Mouse (Mus musculus): Measurements from ENCODE around the gene Atn1. TPM values are rescaled to one million over a fixed set of nuclear protein-coding genes. Genes with fewer than 3 reads are reported as not detected.

The Atn1 gene
- total RNA-seq, 2 experiments from 2014 or later, result 44.0 to 56.4 TPM

DNA sequence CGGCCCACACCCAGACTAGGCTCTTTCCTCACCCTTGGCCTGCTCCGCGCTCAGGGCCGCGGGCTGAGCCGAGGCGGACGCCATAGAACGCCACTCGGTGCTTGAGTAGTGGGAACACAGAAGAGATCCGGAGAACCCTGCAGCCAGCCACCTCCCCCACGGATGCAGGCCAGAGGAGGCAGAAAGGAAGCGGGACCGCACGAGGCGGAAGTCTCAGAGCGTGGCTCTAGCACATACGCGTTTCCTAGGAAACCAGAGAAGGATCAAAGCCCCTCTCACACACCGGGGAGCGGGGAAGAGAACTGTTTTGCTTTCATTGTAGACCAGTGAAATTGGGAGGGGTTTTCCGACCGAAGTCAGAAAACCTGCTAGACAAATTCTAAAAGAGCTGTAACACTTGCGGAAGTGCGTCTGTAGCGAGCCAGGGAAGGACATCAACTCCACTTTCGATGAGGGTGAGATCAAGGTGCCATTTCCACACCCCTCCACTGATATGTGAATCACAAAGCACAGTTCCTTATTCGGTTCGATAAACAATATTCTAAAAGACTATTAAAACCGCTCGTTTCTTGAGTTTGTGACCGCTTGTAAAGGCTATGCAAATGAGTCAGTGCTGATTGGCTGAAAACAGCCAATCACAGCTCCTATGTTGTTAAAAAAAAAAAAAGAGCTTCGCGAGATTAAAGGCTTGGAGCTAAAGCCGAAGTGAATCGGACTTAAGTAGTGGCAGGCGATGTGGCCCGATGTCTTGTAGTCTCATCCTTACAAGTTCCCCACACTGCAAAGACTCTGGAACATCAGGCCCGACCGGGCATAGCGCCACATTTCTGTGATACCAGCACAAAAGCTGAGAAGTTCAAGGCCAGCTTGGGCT is 15.2 kb downstream of the Atn1 start, which contains the start of gene Grcc10:
Gene Grcc10, minus strand, starts transcription at position 487 of the 874 bp plus-strand sequence.
- peak; percentile 84 for DNase-seq (ENCODE audit: low spot score)

DNA sequence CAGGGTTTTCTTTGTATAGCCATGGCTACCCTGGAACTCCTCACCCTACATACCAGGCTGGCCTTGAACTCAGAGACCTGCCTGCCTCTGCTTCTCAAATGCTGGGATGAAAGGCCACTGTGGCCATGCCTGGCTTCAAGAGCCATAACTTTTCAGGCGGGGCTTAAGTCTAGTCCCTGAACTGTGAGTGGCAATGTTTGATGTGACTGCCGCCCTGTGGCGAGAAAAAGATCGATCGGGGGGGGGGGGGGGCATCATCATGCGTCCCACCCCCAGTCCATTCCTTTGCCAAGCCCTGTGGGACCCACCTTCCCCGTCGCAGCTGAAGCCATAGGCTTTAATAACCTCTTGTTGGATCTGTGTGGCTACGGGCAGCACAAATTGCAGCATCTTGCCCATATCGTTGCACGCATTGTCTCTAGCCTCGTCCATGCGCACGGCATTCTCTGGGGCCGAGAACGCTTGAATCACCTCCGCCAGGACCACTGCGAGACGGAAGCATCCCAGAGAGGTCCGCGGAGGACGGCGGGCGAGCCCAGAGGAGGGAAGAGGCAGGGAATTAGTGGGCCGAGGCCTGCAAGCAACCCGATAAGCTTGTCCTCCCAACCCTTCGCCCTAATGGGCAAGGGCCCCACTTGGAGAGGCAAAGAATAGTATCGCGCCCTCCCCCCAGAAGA is 16.0 kb downstream of the Atn1 start:
- peak; percentile 50 for DNase-seq (ENCODE audit: low spot score)

DNA sequence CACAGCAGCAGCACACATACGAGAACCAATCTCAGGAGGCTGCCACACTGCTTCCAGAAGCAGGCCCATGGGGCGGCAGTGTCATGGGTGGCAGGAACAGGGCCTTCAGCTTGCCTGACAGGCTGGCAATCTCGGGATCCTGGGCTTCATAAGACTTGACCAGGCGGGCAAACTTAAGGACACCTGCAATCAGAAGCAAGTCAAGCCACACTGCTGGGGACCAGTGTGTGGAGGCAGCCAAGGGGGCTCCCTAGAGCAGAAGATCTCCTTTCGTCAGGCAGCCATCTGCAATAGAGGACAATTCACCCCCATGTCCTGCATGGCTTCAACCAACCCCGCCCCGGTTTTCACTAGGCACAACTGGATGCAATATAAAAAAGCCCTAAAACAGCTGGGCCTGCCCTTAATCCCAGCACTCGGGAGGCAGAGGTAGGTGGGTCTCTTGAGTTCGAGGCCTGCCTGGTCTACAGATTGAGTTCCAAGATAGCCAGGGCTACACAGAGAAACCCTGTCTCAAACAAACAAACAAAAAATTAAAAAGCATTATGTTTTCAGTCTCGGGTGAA is 17.0 kb downstream of the Atn1 start:
- no peak for DNase-seq (ENCODE audit: low spot score)

DNA sequence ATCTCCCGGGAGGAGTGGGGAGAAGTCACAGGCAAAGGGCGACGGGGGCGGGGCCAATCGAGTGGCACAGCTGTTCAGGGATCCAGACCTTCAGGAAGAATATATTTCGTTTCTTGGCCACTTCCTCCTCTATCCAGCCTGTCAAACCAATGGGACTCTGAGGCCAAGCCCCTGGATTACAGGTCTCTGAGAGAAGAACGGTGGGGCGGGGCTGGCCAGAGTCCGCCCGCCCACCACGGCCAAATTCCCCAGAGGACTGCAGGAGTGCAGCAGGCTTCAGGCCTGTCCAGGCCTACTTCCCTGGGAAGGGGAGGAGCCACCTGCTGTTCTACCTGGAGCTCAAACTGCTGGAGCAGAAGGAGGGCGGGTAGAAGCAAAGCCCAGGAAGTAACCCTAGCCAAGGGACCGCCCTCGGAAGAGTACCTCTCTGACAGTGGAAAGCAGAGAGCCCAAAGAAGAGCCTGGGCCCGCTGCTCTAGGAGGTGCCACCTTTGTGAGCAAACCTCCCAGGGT is 17.8 kb downstream of the Atn1 start, which contains the start of gene Ptpn6:
Gene Ptpn6, minus strand, starts transcription at position 204 of the 513 bp plus-strand sequence.
- no peak for DNase-seq (ENCODE audit: low spot score)

DNA sequence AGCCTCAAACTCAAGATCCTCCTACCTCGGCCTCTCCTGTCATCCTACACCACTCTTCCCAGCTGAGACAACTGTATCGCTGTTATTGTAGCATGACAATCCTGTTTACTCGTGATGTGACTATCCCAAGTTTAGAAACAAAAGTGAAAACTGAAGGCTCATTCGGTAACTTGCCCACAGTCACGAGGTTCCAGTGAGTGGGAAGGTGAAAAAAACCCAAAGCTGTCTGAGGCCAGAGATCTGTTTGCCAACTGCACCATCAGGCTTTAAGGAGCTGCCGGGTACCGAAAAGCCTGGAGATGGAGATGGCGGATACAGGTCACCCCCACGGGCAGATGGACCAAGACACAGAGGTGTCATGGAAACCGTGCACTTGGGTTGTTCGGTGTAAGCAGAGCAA is 19.3 kb downstream of the Atn1 start:
- DNase-seq (ENCODE audit: low spot score), result no peak

DNA sequence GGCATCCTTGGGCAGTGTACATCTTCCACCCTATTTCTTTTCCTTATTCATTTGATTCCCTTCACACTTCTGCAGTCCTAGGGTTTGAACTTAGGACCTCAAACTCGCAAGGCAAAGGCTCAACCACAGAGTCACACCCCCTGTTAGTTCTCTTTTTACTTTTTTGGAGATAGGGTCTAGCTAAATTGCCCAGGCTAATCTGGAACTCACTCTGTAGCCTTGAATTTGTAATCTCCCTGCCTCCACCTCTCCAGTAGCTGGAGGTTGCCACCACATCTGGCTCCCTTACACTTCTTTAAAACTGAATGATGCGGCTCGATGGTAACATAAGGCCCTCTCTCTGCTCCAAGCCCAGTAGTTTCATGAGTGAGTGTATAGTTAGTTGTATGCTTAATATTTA is 21.9 kb downstream of the Atn1 start:
- DNase-seq (ENCODE audit: low spot score), result no peak

DNA sequence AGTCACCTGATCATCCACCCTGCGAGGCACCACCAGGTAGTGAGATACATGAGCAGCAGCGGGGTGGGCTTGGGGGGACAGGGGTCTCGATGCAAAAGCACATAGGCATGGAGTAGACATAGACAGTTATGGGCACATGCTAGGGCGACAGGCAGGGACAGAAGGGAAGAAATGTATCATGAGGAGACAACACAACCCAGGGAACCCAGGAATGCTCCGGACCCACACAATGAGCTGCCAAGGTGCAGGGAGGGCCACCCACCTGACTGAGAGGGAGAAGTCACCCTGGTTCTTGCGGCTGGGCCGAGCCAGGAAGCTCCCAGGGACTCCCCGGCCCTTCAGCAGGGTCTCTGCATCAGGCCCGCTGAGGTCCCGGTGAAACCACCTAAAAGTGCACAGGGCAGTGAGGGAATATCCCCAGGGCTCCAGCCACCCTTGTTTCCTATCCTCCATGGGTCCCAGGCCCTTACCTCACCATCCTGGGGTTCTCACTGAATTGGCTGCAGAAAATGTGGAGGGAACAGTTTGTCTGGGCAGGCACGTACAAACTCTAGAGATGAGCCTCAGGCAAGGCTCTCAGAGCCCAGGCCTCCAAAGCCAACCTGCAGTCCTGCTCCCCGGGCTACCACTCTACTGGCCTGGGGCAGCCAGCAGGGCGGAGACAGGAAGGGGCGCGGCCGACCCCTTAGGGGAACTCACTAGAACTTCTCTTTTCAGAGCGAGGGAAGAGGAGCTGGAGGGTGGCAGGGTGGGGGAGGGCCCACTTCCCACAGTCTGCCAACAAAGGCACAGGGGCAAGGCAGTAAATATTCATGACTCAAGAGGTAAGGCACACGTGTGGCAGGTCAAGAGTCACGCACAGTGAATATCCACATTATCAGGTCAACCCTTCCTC is 23.6 kb downstream of the Atn1 start:
- DNase-seq (ENCODE audit: low spot score), result no peak

DNA sequence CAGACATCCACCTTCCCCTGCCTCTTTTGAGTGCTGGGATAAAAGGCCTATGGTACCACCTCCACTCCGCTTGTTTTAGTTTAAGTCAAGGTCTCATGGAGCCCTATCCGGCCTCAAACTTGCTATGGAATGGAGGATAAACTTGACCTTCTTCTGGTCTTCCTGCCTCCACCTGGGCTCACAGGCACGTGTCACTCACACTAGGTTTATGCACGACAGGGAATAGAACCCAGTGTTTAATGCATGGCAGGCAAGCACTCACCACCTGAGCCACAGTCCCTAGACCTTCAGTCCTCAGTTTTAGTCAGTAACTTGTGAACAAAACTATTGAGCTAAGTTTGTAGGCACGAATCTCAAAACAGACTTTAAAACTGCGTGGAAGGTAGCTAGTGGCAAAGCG is 25.3 kb downstream of the Atn1 start:
- DNase-seq (ENCODE audit: low spot score), result no peak

DNA sequence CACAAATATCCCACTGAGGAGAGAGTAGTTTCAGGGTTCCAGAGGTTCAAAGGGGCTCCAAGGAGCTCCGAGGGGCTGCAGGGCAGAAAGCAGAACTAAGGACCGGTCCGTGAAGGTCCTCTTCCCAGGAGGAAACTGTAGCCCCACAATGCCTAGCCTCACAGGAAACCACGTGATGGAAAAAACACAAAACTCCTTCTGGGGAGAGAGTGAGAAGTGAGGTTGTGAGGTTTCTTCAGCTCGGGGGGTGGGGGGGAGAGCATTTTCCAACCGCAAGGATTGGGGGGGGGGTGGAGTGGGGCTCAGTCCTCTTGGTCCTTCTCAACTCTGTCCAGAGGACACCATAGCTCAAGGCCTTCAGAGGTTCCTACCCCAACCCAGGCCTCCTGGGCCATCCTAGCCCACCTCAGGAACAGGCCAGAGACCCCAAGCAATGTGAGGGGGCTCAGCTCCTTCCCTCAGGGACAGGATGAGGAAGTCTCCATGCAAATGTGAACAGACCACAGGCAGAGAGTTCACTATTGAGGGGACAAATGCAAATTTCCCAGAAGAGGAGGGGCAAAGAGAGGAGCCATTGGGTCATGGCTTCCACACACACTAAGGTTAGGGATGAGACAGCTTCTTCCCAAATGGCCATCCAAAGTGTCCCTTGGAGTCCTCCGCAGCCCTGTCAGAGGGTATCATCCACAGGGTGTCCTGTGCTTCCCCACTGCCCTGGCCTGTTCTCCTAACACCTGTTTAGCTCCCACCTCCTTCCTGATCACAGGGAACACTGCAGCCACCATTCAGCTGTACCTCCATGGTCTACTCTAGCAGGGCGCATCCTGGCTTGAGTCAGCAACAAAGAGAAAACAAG is 26.2 kb downstream of the Atn1 start:
- no peak for DNase-seq (ENCODE audit: low spot score)

DNA sequence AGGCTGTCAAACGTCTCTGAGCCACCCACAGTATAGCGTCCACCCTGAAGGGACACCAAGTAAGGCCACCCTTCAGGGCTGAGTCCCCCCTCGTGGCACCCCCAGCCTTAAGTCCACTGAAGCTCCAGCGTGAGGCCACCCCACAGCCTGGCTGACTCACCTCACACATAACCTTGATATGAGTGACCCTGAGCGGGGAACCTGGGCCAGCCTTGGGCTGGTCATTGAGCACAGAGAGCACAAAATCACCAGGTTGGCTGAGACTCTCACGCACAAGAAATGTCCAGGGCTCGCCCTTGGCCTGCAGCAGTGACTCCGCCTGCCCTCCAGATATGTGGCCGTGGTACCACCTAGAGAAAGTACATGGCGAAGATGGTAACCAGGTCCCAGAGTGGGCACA is 27.7 kb downstream of the Atn1 start:
- DNase-seq (ENCODE audit: low spot score), result no peak

DNA sequence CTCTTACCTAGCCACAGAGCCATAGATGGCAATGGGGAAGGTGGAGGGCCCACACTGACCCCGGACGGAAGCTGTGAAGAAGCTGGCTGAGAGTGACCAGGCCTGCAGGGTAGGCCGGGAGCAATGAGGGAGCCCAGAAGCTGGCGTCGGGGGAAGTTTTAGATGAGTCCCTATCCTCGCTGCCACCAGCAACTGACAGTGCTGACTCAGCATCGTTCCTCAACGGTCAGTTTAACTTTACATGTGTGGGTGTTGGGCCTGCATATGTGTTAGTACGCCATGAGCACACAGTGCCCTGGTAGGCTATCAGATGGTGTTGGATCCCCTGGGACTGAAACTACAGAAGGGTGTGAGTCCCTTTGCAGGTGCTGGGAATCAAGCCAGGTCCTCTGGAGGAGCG is 31.9 kb downstream of the Atn1 start:
- DNase-seq (ENCODE audit: low spot score), result no peak

DNA sequence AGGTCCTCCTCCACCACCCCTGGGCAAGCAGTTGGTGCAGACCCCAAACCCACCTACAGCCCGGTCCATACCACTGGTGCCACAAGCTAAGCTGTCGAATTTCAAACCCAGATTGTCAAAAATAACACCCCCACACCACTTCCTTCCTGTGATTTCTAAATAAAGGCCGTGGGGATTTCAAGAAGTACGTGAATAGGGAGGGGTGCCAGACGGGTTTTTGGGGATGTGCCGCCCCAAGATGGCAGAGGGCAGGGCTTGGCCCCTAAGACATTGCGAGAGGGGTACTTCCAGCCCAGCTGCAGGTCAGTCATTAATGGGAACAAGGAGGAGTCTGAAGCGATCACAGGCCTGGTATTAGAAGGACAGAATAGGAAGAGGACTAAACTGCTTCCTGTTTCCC is 32.8 kb downstream of the Atn1 start:
- DNase-seq (ENCODE audit: low spot score), result no peak

DNA sequence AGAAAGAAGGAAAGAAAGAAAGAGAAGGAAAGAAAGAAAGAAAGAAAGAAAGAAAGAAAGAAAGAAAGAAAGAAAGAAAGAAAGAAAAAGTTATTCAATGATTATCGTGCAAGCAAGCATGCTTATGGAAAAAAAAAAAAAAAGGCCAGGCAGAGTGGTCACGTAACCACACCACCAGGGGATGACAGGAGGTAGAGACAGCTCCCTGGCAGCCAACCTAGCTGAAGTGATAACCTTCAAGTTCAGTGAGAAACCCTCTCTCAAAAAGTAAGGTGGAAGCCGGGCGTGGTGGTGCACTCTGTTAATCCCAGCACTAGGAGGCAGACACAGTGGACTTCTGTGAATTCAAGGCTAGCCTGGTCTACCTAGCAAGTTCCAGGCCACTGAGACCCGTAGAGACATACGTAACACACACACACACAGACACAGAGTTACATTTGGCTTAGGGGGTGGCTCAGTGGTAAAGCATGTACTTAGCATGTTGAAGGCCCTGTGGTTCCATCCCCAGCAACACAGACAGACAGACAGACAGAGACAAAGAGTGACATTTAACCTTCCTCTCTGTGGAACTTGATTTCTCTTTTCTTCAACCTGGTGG is 33.3 kb downstream of the Atn1 start:
- no peak for DNase-seq (ENCODE audit: low spot score)

DNA sequence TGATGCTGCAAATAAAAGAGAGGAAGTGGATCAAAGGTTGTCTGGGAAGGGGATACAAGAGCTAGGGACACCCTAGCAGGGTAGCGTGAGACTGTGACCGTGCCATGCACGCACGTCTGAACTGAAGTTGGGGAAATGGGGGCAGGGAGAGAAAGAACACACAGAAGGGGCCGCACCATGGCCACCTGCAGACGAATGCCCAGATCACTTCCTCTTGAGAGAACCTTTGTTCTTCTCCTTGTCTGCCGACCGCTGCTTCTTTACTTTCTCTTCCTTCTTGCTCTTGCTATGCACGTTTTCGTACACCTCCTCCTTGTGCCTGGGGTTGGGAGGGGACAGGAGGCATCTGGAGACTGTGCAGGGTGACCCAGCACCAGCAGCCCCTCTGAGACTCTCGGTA is 35.4 kb downstream of the Atn1 start:
- no peak for DNase-seq (ENCODE audit: low spot score)

DNA sequence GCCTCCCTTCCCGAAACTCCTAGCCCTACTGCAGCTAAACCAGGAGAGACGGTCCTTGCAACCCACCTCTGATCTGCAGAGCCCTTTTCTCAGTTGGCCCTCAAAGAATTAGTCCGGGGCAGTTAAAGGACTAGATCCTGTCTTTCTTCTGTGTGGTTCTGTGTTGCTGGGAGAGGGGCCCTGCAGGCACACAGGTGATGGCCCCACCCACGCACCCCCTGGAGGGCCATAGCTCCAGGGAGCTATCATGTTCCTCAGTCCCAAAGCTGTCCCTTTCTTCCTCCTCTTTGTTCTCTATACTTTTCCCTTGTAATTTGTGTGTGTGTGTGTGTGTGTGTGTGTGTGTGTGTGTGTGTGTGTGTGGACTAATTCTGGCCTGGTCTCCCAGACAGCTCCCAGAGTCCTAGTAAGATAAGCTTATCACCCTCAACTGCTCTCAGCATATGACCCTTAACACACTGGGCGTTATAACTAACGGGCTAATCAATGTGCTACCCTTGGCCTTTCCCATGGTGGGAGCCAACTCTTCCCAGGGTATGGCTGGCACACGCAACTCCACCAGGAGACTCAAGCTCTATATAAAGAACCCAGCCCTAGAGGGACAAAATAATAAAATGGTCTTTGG is 36.9 kb downstream of the Atn1 start:
- no peak for DNase-seq (ENCODE audit: low spot score)

DNA sequence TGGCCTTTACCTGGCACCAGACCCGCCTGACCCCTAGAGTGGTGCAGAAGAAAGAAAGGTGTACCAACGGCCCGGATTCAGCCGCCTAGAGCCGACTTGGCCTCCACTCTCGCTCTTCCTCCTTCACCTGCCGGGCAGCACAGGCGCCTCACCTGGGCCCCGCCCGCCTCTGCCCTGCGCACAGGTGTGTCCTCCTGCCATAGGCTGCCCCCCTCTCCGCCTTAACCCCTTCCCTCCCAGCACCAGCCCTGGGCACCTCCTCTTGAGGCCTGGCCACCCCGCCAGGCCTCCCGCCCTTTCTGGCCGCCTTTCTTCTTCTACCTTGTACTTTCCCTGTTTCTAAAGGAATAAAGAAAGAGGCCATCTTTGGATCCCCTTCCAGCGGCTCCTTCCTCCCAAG is 37.6 kb downstream of the Atn1 start:
- no peak for DNase-seq (ENCODE audit: low spot score)

DNA sequence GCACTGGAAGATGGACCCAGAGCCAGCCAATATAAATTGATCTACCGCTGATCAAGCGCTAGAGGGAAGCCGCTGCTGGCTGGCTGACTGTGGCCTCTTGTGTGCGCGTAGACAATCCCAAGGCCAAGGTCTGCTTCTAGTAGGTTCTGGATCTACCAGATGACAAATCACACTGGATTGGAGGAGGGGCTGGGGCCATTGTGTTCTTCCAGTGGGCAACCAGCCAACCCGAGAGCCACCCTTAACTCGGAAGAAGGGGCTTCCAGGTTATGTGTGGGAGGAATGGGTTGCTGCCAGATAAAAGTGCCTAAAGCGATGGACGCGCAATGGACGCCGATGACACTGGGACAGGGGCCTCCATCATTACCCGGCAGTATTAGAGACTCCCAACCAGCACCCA is 38.4 kb downstream of the Atn1 start:
- DNase-seq (ENCODE audit: low spot score), result no peak

DNA sequence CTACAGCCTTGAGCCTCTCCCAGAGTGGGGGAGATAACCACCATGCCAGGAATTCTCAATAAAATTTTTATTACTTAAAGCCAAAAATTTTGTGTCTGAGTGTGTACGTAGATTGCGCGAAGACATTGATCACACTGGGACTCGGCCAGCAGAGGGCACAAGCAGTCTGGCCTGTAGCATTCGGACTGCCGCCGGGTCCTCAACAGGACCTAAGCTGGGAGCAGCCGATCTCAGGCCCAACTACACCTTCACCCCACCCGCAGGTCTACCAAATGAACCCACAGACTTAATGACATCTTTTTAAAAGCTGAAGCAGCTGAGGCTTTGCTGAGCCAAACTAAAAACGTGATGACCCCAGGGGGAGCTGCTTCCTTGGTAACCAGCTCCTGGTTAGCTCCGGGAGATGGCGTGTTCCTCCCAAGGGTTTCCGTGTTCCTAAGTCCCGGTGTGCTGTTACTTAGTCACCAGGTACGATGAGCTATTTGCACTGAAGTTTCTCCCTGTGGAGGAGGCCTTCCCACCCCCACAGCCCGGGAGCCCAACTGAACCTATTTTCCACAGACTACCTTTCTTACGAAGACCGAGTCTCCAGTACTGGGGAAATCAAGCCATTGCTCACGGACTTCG is 39.3 kb downstream of the Atn1 start:
- DNase-seq (ENCODE audit: low spot score), result no peak

DNA sequence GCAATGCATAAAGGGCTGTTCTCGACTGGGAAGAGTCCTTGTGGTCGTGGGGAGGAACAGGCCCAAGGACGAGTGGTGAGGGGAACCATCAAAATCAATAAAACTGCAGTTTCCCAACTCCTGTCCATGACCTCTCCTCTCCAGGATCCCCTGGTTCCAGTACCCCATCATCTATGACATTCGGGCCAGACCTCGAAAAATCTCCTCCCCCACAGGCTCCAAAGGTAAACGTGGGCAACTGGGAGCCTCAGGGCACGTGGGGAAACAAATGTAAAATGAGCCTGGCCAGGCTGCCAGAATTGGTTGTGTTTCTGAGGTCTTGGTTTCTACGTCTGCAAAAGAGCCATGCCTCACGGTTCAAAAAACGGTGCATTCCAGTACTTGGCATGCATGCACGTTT is 43.4 kb downstream of the Atn1 start:
- no peak for DNase-seq (ENCODE audit: low spot score)

All from gastrocnemius, adult 18-20 months (tissue).